Mouse (Mus musculus) heart, embryonic 10.5 days (tissue): ENCODE data around the gene Doc2b. TPM values are rescaled to one million over a fixed set of nuclear protein-coding genes. Genes with fewer than 3 reads are reported as not detected.
A peak's percentile ranks its signal among the peaks of the same experiment; 100 is the strongest.
"Not testable (repeated sequence)": the region's sequence is repeated elsewhere in the genome, so short reads cannot be mapped to it uniquely, and the experiment has no call there.

Source experiments
- DNase-seq: peaks from one replicate; pipeline ENCODE4 v3.0.0-alpha.2; 2017; ENCODE audit warnings: low spot score
- H3K27ac ChIP-seq: fragments of 300-500 bp; sonication (generic); 2 replicates; pipeline ENCODE4 v1.5.1; 2016; ENCODE audit warnings: mild to moderate bottlenecking
- H3K27me3 ChIP-seq: fragments of 300-500 bp; sonication (generic); 2 replicates; pipeline ENCODE4 v1.6.1; 2016; ENCODE audit warnings: mild to moderate bottlenecking; ENCODE audit not compliant: poor library complexity, insufficient read depth, severe bottlenecking
- H3K36me3 ChIP-seq: fragments of 300-500 bp; sonication (generic); 2 replicates; pipeline ENCODE4 v1.6.1; 2016; ENCODE audit warnings: mild to moderate bottlenecking, moderate library complexity
- H3K4me1 ChIP-seq: fragments of 300-500 bp; sonication (generic); 2 replicates; pipeline ENCODE4 v1.6.1; 2016; ENCODE audit warnings: mild to moderate bottlenecking
- H3K4me3 ChIP-seq: fragments of 300-500 bp; sonication (generic); 2 replicates; pipeline ENCODE4 v1.5.1; 2016; ENCODE audit warnings: mild to moderate bottlenecking, moderate library complexity
- H3K9me3 ChIP-seq: fragments of 300-500 bp; sonication (generic); 2 replicates; pipeline ENCODE4 v1.6.1; 2016; ENCODE audit warnings: mild to moderate bottlenecking, moderate library complexity
- WGBS: fragments of 180-500 bp; shearing (Covaris S2); methylation state at CpG from one replicate; pipeline ENCODE4 v1.1.7; 2016; 5-methylcytosine and 5-hydroxymethylcytosine counted together
- polyA plus RNA-seq: library from polyadenylated mRNA; unstranded; fragments of >200 nt; fragmentation: Nextera tagmentation; extraction: Ambion mirVana; gene quantifications from 2 replicates; pipeline ENCODE4 v1.2.1, GENCODE M21; 2016

The Doc2b gene
- polyA plus RNA-seq, 1 experiment from 2014 or later: 0.18 TPM

DNA sequence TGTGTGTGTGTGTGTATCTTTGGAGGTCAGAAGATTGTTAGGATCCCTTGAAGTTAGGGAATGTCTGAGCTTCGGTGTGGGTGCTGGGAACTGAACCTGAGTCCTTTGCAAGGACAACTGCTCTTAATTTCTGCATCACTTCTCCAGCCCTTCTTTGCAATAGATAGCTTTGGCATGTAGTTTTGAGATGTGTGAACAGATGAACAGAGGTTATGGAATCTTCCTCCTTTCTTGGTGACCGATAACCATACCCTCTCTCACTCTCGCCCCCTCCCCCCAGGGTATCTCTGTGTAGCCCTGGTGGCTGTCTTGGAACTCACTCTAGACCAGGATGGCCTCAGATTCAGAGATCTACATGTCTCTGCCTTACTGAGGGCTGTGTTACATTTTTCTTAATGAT, 51.1 kb downstream of the Doc2b start:
- Histone ChIP-seq H3K4me3 (no peak overlapping the region), H3K27me3 (no peaks in the 10 kb centered on the region), H3K36me3 (peaks cover 29% of the 10 kb centered on the region), H3K9me3 (no peaks in the 10 kb centered on the region), H3K4me1 (peaks cover 28% of the 10 kb centered on the region), H3K27ac (no peak overlapping the region)
- DNase-seq: no peak
- 91% methylated on average over 3 of the region's 3 CpGs for WGBS

DNA sequence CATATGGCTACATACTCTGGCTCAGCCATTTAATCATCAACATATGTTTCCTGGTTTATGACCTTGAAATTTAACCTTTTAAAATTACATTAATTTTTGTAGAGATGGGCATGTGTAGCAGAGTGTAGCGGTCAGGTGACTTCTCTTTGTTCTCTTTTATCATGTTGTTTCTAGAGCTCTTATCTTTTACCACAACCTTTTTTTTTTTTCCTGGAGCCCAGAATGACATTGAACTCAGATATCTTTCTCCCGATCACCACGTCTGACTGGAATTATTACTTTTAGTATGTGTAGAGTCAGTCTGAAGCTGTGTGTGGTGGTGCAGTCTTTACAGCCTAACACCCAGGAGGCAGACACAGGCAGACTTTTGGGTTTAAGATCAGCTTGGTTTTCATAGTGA, 54.2 kb downstream of the Doc2b start:
- Histone ChIP-seq H3K4me3 (no peak overlapping the region), H3K27ac (no peak overlapping the region), H3K9me3 (no peaks in the 10 kb centered on the region), H3K36me3 (peaks cover 39% of the 10 kb centered on the region), H3K27me3 (no peaks in the 10 kb centered on the region), H3K4me1 (peaks cover 37% of the 10 kb centered on the region)
- DNase-seq: no peak
- 60% methylated on average over 3 of the region's 3 CpGs for WGBS

DNA sequence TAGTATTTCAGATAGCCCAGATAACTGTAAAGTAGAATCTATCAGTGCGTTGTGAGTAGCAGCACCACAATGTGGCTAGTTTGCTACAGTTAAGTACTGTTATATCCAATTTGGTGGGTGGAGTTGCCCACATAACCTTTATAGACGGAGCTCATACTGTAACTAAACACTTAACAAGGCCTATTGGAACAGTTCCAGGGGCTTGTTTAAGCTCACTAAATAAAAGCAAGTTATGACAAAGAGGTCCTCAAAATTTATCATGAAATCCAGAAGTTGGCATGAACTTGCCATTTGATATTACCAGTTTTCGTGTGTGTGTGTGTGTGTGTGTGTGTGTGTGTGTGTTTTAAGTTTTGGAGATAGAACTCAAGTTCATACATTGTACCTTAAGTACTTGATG, 55.6 kb downstream of the Doc2b start:
- DNase-seq: no peak
- H3K4me3 ChIP-seq: no peak overlapping the region
- H3K27me3 ChIP-seq: no peaks in the 10 kb centered on the region
- H3K27ac ChIP-seq: no peak overlapping the region
- H3K36me3 ChIP-seq: peaks cover 39% of the 10 kb centered on the region
- WGBS: 82% methylated on average over 3 of the region's 3 CpGs
- H3K4me1 ChIP-seq: peaks cover 47% of the 10 kb centered on the region
- no peaks in the 10 kb centered on the region for H3K9me3 ChIP-seq

DNA sequence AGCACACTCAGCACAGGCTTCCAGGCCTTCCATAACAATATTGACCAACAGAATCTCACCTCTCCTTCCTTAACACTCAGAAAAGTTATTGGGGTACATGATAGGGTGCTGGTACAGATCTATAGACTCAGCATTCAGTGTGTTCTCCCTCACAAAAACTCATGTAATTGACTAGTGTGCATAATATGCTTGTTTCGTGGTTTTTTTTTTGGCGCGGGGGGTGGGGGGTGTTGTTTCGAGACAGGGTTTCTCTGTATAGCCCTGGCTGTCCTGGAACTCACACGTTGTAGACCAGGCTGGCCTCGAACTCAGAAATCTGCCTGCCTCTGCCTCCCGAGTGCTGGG, 57.4 kb downstream of the Doc2b start:
- 91% methylated on average over 7 of the region's 7 CpGs for WGBS
- peaks cover 36% of the 10 kb centered on the region for H3K36me3 ChIP-seq
- H3K4me3 ChIP-seq: no peak overlapping the region
- H3K27ac ChIP-seq: no peak overlapping the region
- H3K27me3 ChIP-seq: no peaks in the 10 kb centered on the region
- DNase-seq: no peak
- H3K4me1 ChIP-seq: peaks cover 50% of the 10 kb centered on the region
- H3K9me3 ChIP-seq: no peaks in the 10 kb centered on the region

DNA sequence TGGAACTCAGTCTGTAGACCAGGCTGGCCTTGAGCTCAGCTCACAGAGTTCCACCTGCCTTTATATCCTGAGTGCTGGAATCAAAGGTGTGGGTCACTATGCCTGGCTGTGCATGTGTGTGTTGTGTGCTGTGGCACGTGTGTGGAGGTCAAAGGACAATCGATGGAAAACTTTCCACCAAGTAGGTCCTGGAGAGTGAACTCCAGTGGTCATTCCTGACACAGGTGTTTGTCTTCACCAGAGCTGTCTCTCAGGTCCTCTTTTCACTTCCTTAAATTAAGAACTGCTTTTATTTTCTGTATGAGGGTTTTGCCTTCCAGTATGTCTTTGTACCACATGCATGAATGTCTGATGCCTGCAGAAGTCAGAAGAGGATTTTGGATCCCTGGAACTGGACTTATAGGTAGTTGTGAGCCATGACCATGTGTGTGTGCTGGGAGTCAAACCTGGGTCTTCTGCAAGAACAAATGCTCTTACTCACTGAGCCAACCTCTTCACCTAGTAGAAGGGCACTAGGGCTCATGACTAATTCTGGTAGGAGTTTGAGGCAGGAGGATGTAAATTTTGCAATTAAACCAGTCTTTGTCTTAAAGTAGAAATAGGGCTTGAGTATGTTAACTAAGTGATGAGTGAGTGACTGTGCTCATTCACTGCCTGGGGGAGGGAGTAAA, 57.9 kb downstream of the Doc2b start:
- Histone ChIP-seq H3K4me3 (no peak overlapping the region), H3K27ac (no peak overlapping the region), H3K4me1 (peaks cover 50% of the 10 kb centered on the region), H3K27me3 (no peaks in the 10 kb centered on the region), H3K36me3 (peaks cover 32% of the 10 kb centered on the region), H3K9me3 (no peaks in the 10 kb centered on the region)
- no peak for DNase-seq
- 78% methylated on average over 2 of the region's 2 CpGs for WGBS

DNA sequence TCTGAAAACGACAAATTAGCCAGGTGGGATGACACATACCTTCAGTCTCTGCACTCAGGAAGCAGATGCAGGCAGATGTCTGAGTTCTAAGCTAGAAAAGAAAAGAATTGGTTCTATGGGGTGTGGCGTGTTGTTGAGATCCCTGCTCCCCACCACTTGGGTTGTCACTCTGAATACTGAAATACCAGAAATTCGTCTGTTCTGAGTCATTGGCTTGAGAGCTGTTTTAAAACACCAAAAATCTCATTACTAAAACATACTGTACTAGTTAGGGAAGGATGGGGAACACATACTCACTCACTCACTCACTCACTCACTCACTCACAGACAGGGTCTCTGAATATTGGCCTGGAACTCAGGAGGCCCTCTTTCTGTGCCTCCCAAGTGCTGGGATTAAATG, 58.9 kb downstream of the Doc2b start:
- H3K27me3 ChIP-seq: no peaks in the 10 kb centered on the region
- no peaks in the 10 kb centered on the region for H3K9me3 ChIP-seq
- H3K4me3 ChIP-seq: no peak overlapping the region
- H3K4me1 ChIP-seq: peaks cover 56% of the 10 kb centered on the region
- peaks cover 25% of the 10 kb centered on the region for H3K36me3 ChIP-seq
- H3K27ac ChIP-seq: no peak overlapping the region
- DNase-seq: no peak
- 70% methylated on average over 3 of the region's 3 CpGs for WGBS

DNA sequence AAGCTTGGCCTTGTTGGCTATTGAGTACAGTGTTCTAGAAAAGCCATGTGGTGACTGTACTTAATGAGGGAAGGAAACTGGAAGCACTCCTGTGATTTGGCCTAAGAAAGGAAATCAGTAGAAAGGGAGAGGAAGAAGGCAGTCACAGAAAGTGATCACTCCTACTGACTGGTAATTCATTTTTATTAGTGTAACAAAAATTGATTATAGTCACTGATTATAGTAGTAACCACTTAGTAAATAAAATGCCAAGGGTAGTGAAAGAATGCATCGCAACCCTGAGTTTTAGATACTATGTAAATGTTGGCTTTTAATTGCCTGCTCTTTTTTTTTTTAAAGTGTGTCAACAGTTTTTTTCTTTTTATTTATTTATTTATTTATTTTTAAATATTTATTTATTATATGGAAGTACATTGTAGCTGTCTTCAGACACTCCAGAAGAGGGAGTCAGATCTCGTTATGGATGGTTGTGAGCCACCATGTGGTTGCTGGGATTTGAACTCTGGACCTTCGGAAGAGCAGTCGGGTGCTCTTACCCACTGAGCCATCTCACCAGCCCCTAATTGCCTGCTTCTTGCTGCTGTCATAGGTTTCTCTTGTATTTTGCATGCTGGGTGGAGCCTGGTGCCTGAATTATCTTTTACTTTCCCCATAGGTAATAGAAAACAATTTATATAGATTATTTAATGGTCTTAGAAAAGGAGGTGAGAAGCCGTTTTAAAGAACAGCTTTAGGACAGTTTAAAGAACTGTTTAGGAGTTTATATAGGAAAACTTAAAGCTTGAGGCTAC, 60.2 kb downstream of the Doc2b start:
- Histone ChIP-seq H3K36me3 (peaks cover 24% of the 10 kb centered on the region), H3K4me3 (peak overlapping the region; percentile 98), H3K4me1 (peaks cover 58% of the 10 kb centered on the region), H3K27ac (no peak overlapping the region), H3K27me3 (no peaks in the 10 kb centered on the region), H3K9me3 (no peaks in the 10 kb centered on the region)
- WGBS: 85% methylated on average over 5 of the region's 5 CpGs
- DNase-seq: no peak

DNA sequence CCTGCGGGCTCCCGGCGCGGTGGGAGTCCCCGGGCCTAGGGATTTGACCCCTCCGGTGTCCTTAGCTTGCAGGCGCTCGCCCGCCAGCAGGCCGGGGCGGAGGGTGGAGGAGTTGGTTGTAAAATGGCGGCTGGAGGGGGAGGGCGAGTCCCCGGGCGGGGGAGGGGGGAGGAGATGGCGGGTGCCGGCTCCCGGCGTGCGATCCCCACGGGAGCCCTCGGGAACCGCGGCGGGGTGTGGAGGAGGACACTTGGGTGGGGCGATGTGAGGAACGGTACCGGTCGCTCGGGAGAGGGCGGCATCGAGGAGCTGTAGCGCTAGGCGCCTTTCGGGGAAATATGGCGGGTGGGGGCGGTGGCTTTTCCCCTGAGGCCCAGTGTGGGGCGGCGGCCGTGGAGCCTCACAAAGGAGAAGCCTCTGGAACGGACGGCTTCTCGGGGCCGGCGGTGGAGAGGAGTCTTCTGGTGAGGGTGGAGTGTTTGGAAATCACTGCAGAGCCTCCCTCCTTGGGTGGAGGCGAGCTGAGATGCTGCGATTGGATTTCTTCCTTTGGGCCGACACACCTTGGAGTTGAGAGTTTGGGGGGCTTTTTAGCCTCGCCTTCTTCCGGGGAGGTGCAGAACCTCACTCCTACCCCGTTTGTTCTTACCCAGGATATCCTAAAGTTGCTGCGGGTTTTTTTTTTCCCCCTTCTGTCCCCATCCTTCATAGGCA, 62.5 kb downstream of the Doc2b start:
- DNase-seq: peak; percentile 88

DNA sequence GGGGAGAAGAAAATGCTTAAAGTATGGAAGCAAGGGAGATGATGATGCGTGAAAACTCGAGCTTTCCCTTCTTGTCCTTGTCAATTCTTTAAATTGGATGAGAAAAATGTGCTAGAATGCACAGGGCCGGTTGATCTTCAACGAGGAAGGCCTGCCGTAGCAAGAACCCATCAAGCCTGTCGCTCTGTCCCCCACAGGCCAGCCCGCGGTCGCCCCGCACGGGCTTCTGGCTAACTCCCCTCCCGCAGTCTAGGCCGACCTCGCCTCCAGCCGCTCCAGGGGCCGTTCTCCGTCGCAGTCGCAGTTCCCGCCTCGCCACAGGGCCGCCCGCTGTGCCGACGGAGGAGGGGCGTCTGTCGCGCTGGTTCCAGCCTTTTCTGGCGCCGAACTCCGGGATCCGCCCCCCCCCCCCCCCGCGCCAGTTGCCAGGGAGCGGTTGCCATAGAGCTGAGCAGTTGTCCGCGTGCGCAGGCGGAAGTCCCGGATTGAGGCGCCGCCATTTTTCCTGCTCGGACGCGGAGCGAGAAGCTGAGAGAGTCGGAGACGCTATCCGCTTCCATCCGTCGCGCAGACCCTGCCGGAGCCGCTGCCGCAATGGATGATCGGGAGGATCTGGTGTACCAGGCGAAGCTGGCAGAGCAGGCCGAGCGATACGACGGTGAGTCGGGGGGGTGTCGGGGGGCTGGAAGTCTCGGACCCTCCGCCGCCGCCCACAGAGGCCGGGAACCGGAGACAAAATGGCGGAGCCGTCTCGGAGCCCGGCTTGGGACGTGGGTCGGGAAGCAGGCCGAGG, 63.2 kb downstream of the Doc2b start, which contains the start of gene Ywhae:
Gene Ywhae (plus strand): TSS at position 436 of the 793 bp plus-strand sequence.
- peak; percentile 98 for DNase-seq
- Histone ChIP-seq H3K4me1 (peaks cover 45% of the 10 kb centered on the region), H3K9me3 (no peaks in the 10 kb centered on the region), H3K36me3 (peaks cover under 1% of the 10 kb centered on the region; the same call in 1 of the 2 replicates), H3K4me3 (peak within 1 kb of the TSS; percentile 98), H3K27ac (peak within 1 kb of the TSS; percentile 100), H3K27me3 (no peaks in the 10 kb centered on the region)
- whole genome bisulfite sequencing: under 1% methylated on average over 76 of the region's 76 CpGs

More for the DNA sequence above, 62.5 kb downstream of the Doc2b start:
- Histone ChIP-seq H3K4me3 (peak overlapping the region; percentile 98), H3K4me1 (peaks cover 51% of the 10 kb centered on the region), H3K9me3 (no peaks in the 10 kb centered on the region), H3K27me3 (no peaks in the 10 kb centered on the region), H3K27ac (peak overlapping the region; percentile 100), H3K36me3 (peaks cover 8% of the 10 kb centered on the region)
- WGBS: under 1% methylated on average over 52 of the region's 52 CpGs

DNA sequence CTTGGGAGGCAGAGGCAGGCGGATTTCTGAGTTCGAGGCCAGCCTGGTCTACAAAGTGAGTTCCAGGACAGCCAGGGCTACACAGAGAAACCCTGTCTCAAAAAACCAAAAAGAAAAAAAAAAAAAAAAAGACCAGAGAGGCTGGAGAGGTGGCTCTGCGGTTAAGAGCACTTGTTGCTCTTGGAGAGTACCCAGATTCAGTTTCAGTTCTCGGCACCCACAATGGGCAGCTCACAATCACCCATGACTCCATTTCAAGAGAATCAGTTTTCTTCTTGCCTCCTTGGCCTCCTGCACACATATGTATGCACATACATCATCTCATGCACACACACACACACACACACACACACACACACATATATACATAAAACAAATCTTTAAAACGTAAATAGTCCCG, 68.2 kb downstream of the Doc2b start:
- WGBS: 89% methylated on average over 6 of the region's 6 CpGs
- DNase-seq, H3K36me3 ChIP-seq, H3K4me3 ChIP-seq, H3K9me3 ChIP-seq, H3K27me3 ChIP-seq, H3K27ac ChIP-seq: not testable (repeated sequence)
- peaks cover 21% of the 10 kb centered on the region for H3K4me1 ChIP-seq

DNA sequence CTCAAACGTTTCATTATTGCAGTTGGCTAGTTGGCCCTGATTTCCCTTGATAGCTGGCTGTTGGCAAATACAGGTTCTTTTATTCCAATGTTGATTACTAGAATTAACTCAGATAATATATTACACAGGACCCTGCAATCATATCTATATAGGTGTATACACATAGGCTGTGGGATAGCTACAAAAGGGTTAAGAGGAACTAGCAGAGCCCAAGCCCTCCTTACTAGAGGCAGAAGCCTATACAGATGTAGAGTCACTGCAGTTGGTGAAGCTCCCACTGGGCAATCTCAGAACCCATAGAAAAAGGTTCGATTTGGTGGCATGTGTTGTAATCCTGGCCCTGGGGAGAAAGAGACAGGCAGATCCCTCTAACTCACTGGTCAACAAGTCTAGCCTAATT, 68.7 kb downstream of the Doc2b start:
- DNase-seq: peak; percentile 56
- H3K27ac ChIP-seq: no peak overlapping the region
- WGBS: 63% methylated on average over 2 of the region's 2 CpGs
- H3K9me3 ChIP-seq: no peaks in the 10 kb centered on the region
- H3K36me3 ChIP-seq: no peaks in the 10 kb centered on the region
- H3K27me3 ChIP-seq: no peaks in the 10 kb centered on the region
- H3K4me3 ChIP-seq: no peak overlapping the region
- peaks cover 21% of the 10 kb centered on the region for H3K4me1 ChIP-seq

DNA sequence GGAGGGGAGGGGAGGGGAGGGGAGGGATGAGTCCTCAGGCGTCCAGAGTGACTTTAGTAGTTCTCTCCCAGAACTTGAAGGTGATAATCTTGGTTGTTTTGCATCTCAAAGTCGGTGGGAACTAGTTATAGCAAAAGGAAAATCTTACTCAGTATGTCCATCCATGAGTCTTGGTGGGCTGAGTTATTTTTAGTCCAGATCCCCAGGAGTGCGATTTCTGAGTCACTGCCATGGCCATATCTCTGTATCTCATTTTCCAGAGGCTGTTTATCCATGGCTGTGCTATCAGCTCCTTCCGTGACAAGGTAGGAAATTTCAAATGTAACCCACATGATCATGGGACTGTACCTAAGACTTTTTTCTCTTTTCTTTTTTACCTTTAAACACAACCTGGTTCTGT, 73.5 kb downstream of the Doc2b start:
- 20% methylated on average over 4 of the region's 4 CpGs for WGBS
- Histone ChIP-seq H3K4me3 (no peak overlapping the region), H3K4me1 (peaks cover 10% of the 10 kb centered on the region), H3K27ac (no peak overlapping the region), H3K9me3 (no peaks in the 10 kb centered on the region), H3K36me3 (no peaks in the 10 kb centered on the region), H3K27me3 (no peaks in the 10 kb centered on the region)
- DNase-seq: peak; percentile 54
